33 mouse cellular contexts compared by ENCODE assay signal in genomic region chr11:106004576-106004975, GRCm38 (mm10). TPM values are rescaled to one million over a fixed set of nuclear protein-coding genes. Genes with fewer than 3 reads are reported as not detected.
A peak's percentile ranks its signal among the peaks of the same experiment; 100 is the strongest.
DNase-seq lines count a peak whose midpoint lies in the region; ATAC-seq and TF ChIP-seq lines count a peak whose summit lies in the region.
"Had no signal": no experiment of that assay in that cellular context is flagged by ENCODE, and none has a peak within 500 bp of the region (broad histone marks: within the 10 kb centered on the region; RNA-seq: fewer than 3 reads in every experiment).

No protein-coding gene starts in this region.

- no peak for TF ChIP-seq CTCF in intestine, postnatal 0 days (IDR thresholded peaks at IDR 0.05; ENCODE audit: low read depth)

- H3K4me1 ChIP-seq in midbrain, embryonic 11.5 days (ENCODE audit: control insufficient read depth, insufficient read depth, low read length), result peaks cover 6% of the 10 kb centered on the region
- H3K4me1 ChIP-seq in midbrain, embryonic 14.5 days (ENCODE audit: control insufficient read depth, insufficient read depth, low read length), result 0 out of 2 replicates have a peak, but pooled peaks cover 4% of the 10 kb centered on the region
- 0 out of 2 replicates have a peak, but pooled peaks cover 5% of the 10 kb centered on the region for H3K4me1 ChIP-seq in intestine, postnatal 0 days (replicated peaks; ENCODE audit: control insufficient read depth, insufficient read depth, low read length)

- WGBS in midbrain, embryonic 11.5 days, result 71% methylated on average over 1 of the region's 1 CpGs
- 87% methylated on average over 1 of the region's 1 CpGs for WGBS in midbrain, embryonic 14.5 days
- 58% methylated on average over 1 of the region's 1 CpGs for WGBS in intestine, postnatal 0 days

- ATAC-seq in midbrain, embryonic 11.5 days (ENCODE audit: low FRiP score), result no peak
- no peak for ATAC-seq in midbrain, embryonic 14.5 days (ENCODE audit: low FRiP score, low TSS enrichment)
- peak; percentile 42; the same call in 1 of the 2 replicates for ATAC-seq in intestine, postnatal 0 days
- no peak for ATAC-seq in monocyte, adult 5-6 weeks (replicated peaks; ENCODE audit: insufficient number of reproducible peaks, low FRiP score, low TSS enrichment, poor library complexity, severe bottlenecking)
- ATAC-seq: forebrain, embryonic 13.5 days; hindbrain, postnatal 0 days; midbrain, embryonic 15.5 days had no signal

- no peak overlapping the region for H3K4me2 ChIP-seq in midbrain, embryonic 11.5 days
- no peak overlapping the region for H3K4me2 ChIP-seq in midbrain, embryonic 14.5 days (ENCODE audit: low read length)
- no peak overlapping the region for H3K4me2 ChIP-seq in intestine, postnatal 0 days (replicated peaks; ENCODE audit: low read depth)
- H3K4me2 ChIP-seq: embryonic facial prominence, embryonic 15.5 days; forebrain, embryonic 13.5 days; midbrain, embryonic 15.5 days had no signal

- H3K4me3 ChIP-seq in midbrain, embryonic 11.5 days (ENCODE audit: low read depth, low read length), result no peak overlapping the region
- no peak overlapping the region for H3K4me3 ChIP-seq in midbrain, embryonic 14.5 days (replicated peaks; ENCODE audit: low read depth, low read length)
- H3K4me3 ChIP-seq in intestine, postnatal 0 days (ENCODE audit: low read depth, low read length), result no peak overlapping the region
- H3K4me3 ChIP-seq: embryonic facial prominence, embryonic 10.5 days; embryonic facial prominence, embryonic 15.5 days; forebrain, embryonic 13.5 days; hindbrain, embryonic 10.5 days; midbrain, embryonic 15.5 days; myocyte had no signal

- H3K27me3 ChIP-seq in midbrain, embryonic 11.5 days (ENCODE audit: control insufficient read depth, insufficient read depth, low read length), result no peaks in the 10 kb centered on the region
- H3K27me3 ChIP-seq in midbrain, embryonic 14.5 days (ENCODE audit: control insufficient read depth, insufficient read depth, low read length), result no peaks in the 10 kb centered on the region
- 0 out of 2 replicates have a peak, but pooled peaks cover 5% of the 10 kb centered on the region for H3K27me3 ChIP-seq in intestine, postnatal 0 days (replicated peaks; ENCODE audit: control insufficient read depth, insufficient read depth, low read length)
- H3K27me3 ChIP-seq: embryonic facial prominence, embryonic 15.5 days; midbrain, embryonic 15.5 days had no signal

- no peak overlapping the region for H3K27ac ChIP-seq in midbrain, embryonic 11.5 days (ENCODE audit: low read depth, low read length)
- H3K27ac ChIP-seq in midbrain, embryonic 14.5 days (replicated peaks; ENCODE audit: low read depth, low read length), result no peak overlapping the region
- H3K27ac ChIP-seq in intestine, postnatal 0 days (ENCODE audit: low read depth, low read length), result no peak overlapping the region
- H3K27ac ChIP-seq: embryonic facial prominence, embryonic 10.5 days; embryonic facial prominence, embryonic 15.5 days; forebrain, embryonic 13.5 days; hindbrain, embryonic 10.5 days; hindbrain, postnatal 0 days; liver, embryonic 14.5 days; macrophage; midbrain, embryonic 15.5 days had no signal

- H3K9ac ChIP-seq in midbrain, embryonic 11.5 days (ENCODE audit: low read length), result no peak overlapping the region
- no peak overlapping the region for H3K9ac ChIP-seq in midbrain, embryonic 14.5 days (replicated peaks; ENCODE audit: low read length)
- no peak overlapping the region for H3K9ac ChIP-seq in intestine, postnatal 0 days (ENCODE audit: low read depth, low read length)
- H3K9ac ChIP-seq: embryonic facial prominence, embryonic 15.5 days; forebrain, embryonic 13.5 days; liver, embryonic 14.5 days; midbrain, embryonic 15.5 days had no signal

- peak; percentile 6 for DNase-seq in midbrain, embryonic 11.5 days (ENCODE audit: low spot score, missing footprints)
- DNase-seq in midbrain, embryonic 14.5 days, result no peak
- DNase-seq in kidney, postnatal 10 days, result peak; percentile 49
- DNase-seq in yolk sac, embryonic 10.5 days (ENCODE audit: low spot score), result peak; percentile 41
- no peak for DNase-seq in urinary bladder, postnatal 14 days (ENCODE audit: low spot score)
- DNase-seq: adrenal gland, adult 2 months; B cell, adult 2 months; cerebellum, adult 8-10 months; cerebellum, postnatal 25 days; gastrocnemius, postnatal 10 days; heart, postnatal 14 days; left cerebral cortex, postnatal 4 days; lung, adult 2 months; lung, postnatal 10 days had no signal

- no peaks in the 10 kb centered on the region for H3K9me3 ChIP-seq in midbrain, embryonic 11.5 days (ENCODE audit: control insufficient read depth, low read length)
- no peaks in the 10 kb centered on the region for H3K9me3 ChIP-seq in midbrain, embryonic 14.5 days (ENCODE audit: control insufficient read depth, low read length)
- no peaks in the 10 kb centered on the region for H3K9me3 ChIP-seq in intestine, postnatal 0 days (ENCODE audit: control insufficient read depth)
- H3K9me3 ChIP-seq: embryonic facial prominence, embryonic 10.5 days; embryonic facial prominence, embryonic 15.5 days; forebrain, embryonic 13.5 days; hindbrain, embryonic 10.5 days; midbrain, embryonic 15.5 days had no signal

- H3K36me3 ChIP-seq in midbrain, embryonic 11.5 days (ENCODE audit: control insufficient read depth, insufficient read depth, low read length), result no peaks in the 10 kb centered on the region
- no peaks in the 10 kb centered on the region for H3K36me3 ChIP-seq in midbrain, embryonic 14.5 days (ENCODE audit: control insufficient read depth, insufficient read depth, low read length)
- H3K36me3 ChIP-seq in intestine, postnatal 0 days (ENCODE audit: control insufficient read depth, insufficient read depth), result no peaks in the 10 kb centered on the region
- H3K36me3 ChIP-seq: embryonic facial prominence, embryonic 10.5 days; embryonic facial prominence, embryonic 15.5 days; hindbrain, embryonic 10.5 days; midbrain, embryonic 15.5 days had no signal

RNA-seq across cellular contexts. Expression of gene Kcnh6, which starts 3.3 kb away (rescaled TPM):
- 0.21 and 0.29 TPM in 2 replicates for polyA plus RNA-seq in midbrain, embryonic 11.5 days (2014; fragmentation: Nextera tagmentation; extraction: Ambion mirVana)
- 1.00 and 1.8 TPM in 2 replicates for polyA plus RNA-seq in midbrain, embryonic 14.5 days (2014; fragmentation: Nextera tagmentation; extraction: Ambion mirVana)
- 0.94 and 1.6 TPM in 2 replicates for polyA plus RNA-seq in intestine, postnatal 0 days (2015; fragmentation: Nextera tagmentation; extraction: Ambion mirVana)
- 0.97 TPM in 1 of 3 replicates, not detected in the others for total RNA-seq in monocyte, adult 5-6 weeks (2017)
- total RNA-seq: gastrocnemius, postnatal 10 days; megakaryocyte-erythroid progenitor cell, adult 5-6 weeks had no signal
- polyA plus RNA-seq: macrophage, myocyte had no signal

RNA-seq across cellular contexts. Expression of gene Ace3, which starts 10.1 kb away (rescaled TPM):
- not detected in 2 replicates for polyA plus RNA-seq in midbrain, embryonic 11.5 days (2014; fragmentation: Nextera tagmentation; extraction: Ambion mirVana)
- polyA plus RNA-seq in midbrain, embryonic 14.5 days (2014; fragmentation: Nextera tagmentation; extraction: Ambion mirVana), result 0.09 TPM in 1 of 2 replicates, not detected in the other
- not detected in 2 replicates for polyA plus RNA-seq in intestine, postnatal 0 days (2015; fragmentation: Nextera tagmentation; extraction: Ambion mirVana)
- total RNA-seq in monocyte, adult 5-6 weeks (2017), result 0.19 TPM in 1 of 3 replicates, not detected in the others
- total RNA-seq: adrenal gland, adult 2 months; gastrocnemius, postnatal 10 days; heart, postnatal 14 days; hindbrain, postnatal 0 days; layer of hippocampus, adult 8-10 months; layer of hippocampus, postnatal 25 days; left cerebral cortex, postnatal 4 days; megakaryocyte-erythroid progenitor cell, adult 5-6 weeks had no signal
- polyA plus RNA-seq: adrenal gland, adult 2 months; embryonic facial prominence, embryonic 10.5 days; embryonic facial prominence, embryonic 15.5 days; forebrain, embryonic 13.5 days; heart, embryonic 14.5 days; hindbrain, embryonic 10.5 days; hindbrain, postnatal 0 days; limb, embryonic 14.5 days; liver, embryonic 14.5 days; macrophage; midbrain, embryonic 15.5 days; myocyte; neural tube, embryonic 14.5 days; stomach, embryonic 14.5 days; urinary bladder, adult 2 months had no signal

RNA-seq across cellular contexts. Expression of gene Dcaf7, which starts 32.1 kb away (rescaled TPM):
- polyA plus RNA-seq in midbrain, embryonic 11.5 days (2014; fragmentation: Nextera tagmentation; extraction: Ambion mirVana), result 72.7 and 76.1 TPM in 2 replicates
- polyA plus RNA-seq in midbrain, embryonic 14.5 days (2014; fragmentation: Nextera tagmentation; extraction: Ambion mirVana), result 103 and 153 TPM in 2 replicates
- 30.8 and 31.3 TPM in 2 replicates for polyA plus RNA-seq in intestine, postnatal 0 days (2015; fragmentation: Nextera tagmentation; extraction: Ambion mirVana)
- total RNA-seq in monocyte, adult 5-6 weeks (2017), result 35.3 to 62.0 TPM (median 35.7 TPM) in 3 replicates

RNA-seq across cellular contexts. Expression of gene Ace, which starts 36.8 kb away (rescaled TPM):
- 0.57 and 0.89 TPM in 2 replicates for polyA plus RNA-seq in midbrain, embryonic 11.5 days (2014; fragmentation: Nextera tagmentation; extraction: Ambion mirVana)
- 2.9 and 3.6 TPM in 2 replicates for polyA plus RNA-seq in midbrain, embryonic 14.5 days (2014; fragmentation: Nextera tagmentation; extraction: Ambion mirVana)
- 222 and 231 TPM in 2 replicates for polyA plus RNA-seq in intestine, postnatal 0 days (2015; fragmentation: Nextera tagmentation; extraction: Ambion mirVana)
- 365 to 424 TPM (median 376 TPM) in 3 replicates for total RNA-seq in monocyte, adult 5-6 weeks (2017)

RNA-seq across cellular contexts. Expression of gene Cyb561, which starts 51.4 kb away (rescaled TPM):
- 10.1 and 11.6 TPM in 2 replicates for polyA plus RNA-seq in midbrain, embryonic 11.5 days (2014; fragmentation: Nextera tagmentation; extraction: Ambion mirVana)
- 45.7 and 52.9 TPM in 2 replicates for polyA plus RNA-seq in midbrain, embryonic 14.5 days (2014; fragmentation: Nextera tagmentation; extraction: Ambion mirVana)
- polyA plus RNA-seq in intestine, postnatal 0 days (2015; fragmentation: Nextera tagmentation; extraction: Ambion mirVana), result 48.3 and 50.3 TPM in 2 replicates
- total RNA-seq in monocyte, adult 5-6 weeks (2017), result 4.5 to 8.4 TPM (median 5.5 TPM) in 3 replicates
- polyA plus RNA-seq: macrophage had no signal

Comparison
In these comparisons a context has a peak if more than half of its experiments do, and no peak if none do; other contexts are left out.
1. DNase-seq: peak in midbrain, embryonic 11.5 days (single experiment), kidney, postnatal 10 days (single experiment) and yolk sac, embryonic 10.5 days (single experiment); none in midbrain, embryonic 14.5 days (single experiment) and urinary bladder, postnatal 14 days (single experiment).